Mouse (Mus musculus): Measurements from ENCODE around the gene Higd1a. TPM values are rescaled to one million over a fixed set of nuclear protein-coding genes. Genes with fewer than 3 reads are reported as not detected.
A peak's percentile ranks its signal among the peaks of the same experiment; 100 is the strongest.

Higd1a gene
- 157 and 160 TPM in 2 replicates for polyA plus RNA-seq (2015; fragmentation: Nextera tagmentation; extraction: Ambion mirVana)

DNA sequence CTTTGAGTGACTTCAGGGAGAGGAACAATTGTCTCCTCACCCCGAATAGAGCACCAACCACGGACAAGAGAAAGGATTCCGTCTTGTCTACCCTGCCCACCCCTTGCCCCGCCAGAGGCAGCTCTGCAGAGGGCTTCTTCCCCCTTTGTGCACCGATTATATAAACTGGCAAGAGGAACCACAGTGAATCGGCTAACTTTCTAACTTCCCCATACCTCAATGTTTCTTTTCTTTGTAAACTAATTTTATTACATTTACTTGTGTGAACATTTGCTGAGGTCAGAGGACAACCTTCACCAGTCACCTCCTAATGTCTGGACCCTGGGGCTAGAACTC lies at the start of gene Higd1a:
Gene Higd1a (minus strand): TSS at position 210 of the 336 bp plus-strand sequence.
- peaks cover 8% of the 10 kb centered on the region; the same call in 1 of the 2 replicates for H3K4me1 ChIP-seq (replicated peaks)
- H3K9me3 ChIP-seq = no peaks in the 10 kb centered on the region
- no peaks in the 10 kb centered on the region for H3K27me3 ChIP-seq
- no peak; the same call in 1 of the 2 replicates for ATAC-seq (ENCODE audit: low FRiP score, low read depth)
- 13% methylated on average over 6 of the region's 6 CpGs for WGBS
- H3K9ac ChIP-seq = peak within 1 kb of the TSS; percentile 86
- H3K4me3 ChIP-seq = peak within 1 kb of the TSS; percentile 86
- H3K36me3 ChIP-seq = no peaks in the 10 kb centered on the region
- H3K27ac ChIP-seq (replicated peaks) = peak within 1 kb of the TSS; percentile 95
- peak within 1 kb of the TSS; percentile 80 for H3K4me2 ChIP-seq

DNA sequence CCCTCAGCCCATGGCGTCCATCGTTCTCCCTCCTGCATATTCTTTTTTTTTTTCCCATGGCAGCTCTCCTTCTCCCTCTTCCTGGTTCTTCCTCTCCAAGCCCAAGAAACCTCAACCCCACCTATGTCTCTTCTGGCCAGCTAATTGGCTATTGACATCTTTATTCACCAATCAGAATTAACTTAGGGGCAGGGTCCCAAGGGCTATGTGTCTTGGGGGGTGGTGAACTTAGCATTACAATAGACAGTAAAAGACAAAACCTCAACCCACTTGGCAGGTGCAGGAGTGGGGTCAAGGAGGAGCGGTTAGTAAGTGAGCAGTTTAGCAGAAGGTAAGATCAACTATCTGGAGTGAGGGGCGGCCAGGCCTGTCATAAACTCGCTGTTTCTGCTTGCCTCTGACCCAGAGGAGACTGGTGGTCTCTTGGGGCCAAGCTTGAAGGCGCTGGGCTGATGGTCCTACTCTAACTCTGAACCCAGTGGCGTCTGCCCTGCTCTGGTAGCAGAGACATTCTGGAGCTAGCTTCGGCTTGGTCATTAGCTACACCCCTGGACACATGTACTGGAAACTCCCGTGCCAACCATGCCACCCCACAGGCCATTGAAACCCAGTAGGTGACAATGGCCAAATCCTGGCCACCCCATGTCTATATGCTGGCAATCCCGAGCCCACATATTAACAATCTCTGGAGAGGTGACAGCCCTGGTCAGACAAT lies 49.4 kb upstream of the Higd1a start:
- H3K36me3 ChIP-seq = no peaks in the 10 kb centered on the region
- no peak overlapping the region for H3K27ac ChIP-seq (replicated peaks)
- H3K4me3 ChIP-seq = no peak overlapping the region
- no peaks in the 10 kb centered on the region for H3K9me3 ChIP-seq
- H3K27me3 ChIP-seq = no peaks in the 10 kb centered on the region
- H3K9ac ChIP-seq = no peak overlapping the region
- ATAC-seq (ENCODE audit: low FRiP score, low read depth) = no peak
- no peak overlapping the region for H3K4me2 ChIP-seq
- no peaks in the 10 kb centered on the region for H3K4me1 ChIP-seq (replicated peaks)
- 66% methylated on average over 10 of the region's 10 CpGs for WGBS

DNA sequence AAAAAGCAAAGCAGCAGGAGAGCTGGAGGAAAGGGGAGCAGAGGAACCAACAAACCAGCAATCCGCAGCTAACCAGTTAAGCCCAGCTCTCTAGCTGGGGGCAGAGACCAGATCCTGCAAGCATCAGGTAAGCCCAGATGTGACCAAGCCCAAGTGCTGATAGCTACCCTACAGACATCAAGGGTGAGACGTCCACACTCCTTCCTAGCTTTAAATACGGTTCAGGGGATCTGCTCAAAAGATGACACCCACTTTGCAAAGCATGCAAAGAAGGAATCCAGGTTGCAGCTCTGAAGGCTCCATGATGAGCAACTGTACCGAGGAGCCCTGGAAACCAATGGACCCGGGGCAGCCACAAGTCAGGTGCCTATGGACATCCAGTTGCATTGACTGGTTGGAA lies 48.3 kb upstream of the Higd1a start:
- no peaks in the 10 kb centered on the region for H3K9me3 ChIP-seq
- H3K9ac ChIP-seq = no peak overlapping the region
- H3K27ac ChIP-seq (replicated peaks) = no peak overlapping the region
- H3K36me3 ChIP-seq = no peaks in the 10 kb centered on the region
- no peaks in the 10 kb centered on the region for H3K27me3 ChIP-seq
- no peak overlapping the region for H3K4me3 ChIP-seq
- no peaks in the 10 kb centered on the region for H3K4me1 ChIP-seq (replicated peaks)
- H3K4me2 ChIP-seq = no peak overlapping the region
- ATAC-seq (ENCODE audit: low FRiP score, low read depth) = no peak
- 87% methylated on average over 5 of the region's 5 CpGs for WGBS

DNA sequence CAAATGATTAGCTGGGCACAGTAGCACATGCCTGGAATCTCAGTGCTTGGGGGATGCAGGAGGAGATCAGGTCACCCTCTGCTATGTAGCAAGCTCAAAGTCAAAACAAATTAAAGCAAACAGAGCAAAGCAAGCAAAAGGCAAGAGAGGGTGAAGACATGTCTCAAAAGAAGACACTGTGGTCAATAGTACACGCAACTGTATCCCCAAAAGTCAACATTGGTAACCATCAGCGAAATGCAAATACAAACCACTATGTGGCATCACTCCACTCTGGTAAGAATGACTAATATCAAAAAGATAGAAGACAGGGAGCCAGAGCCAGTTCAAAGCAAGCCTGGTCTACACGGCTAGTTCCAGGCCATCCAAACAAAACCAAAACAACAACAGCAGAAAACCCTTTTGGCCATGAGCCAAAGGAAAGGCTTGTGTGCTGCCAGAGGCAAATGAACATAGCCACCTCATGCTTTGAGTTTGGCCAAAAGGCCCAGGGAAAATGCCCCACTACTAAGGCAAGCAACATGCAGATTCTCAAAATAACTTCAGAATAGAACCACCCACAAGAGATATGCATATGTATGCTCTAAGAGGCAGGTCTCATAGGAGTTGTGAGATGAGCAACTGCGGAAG lies 47.5 kb upstream of the Higd1a start:
- Histone ChIP-seq H3K9me3 (no peaks in the 10 kb centered on the region), H3K4me1 (replicated peaks) (no peaks in the 10 kb centered on the region), H3K27ac (replicated peaks) (no peak overlapping the region), H3K9ac (no peak overlapping the region), H3K4me3 (no peak overlapping the region), H3K4me2 (no peak overlapping the region), H3K36me3 (no peaks in the 10 kb centered on the region), H3K27me3 (no peaks in the 10 kb centered on the region)
- ATAC-seq (ENCODE audit: low FRiP score, low read depth) = no peak
- WGBS = 80% methylated on average over 4 of the region's 4 CpGs

DNA sequence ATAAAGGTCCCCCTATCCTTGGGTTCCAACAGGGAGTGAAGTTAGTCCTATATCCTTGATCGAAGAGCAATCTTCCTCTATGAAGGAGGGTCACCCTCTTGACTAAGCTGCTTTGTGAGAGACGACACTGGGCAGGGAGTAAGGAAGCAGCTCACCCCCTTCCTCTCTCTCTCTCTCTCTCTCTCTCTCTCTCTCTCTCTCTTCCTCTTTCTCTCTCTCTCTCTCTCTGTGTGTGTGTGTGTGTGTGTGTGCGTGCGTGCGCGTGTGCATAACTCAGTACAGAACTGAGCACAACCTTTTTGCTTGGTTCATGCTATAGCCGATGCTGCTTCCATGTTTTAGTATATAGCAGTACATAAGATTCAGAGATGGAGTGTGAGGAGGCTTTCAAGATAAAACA lies 46.8 kb upstream of the Higd1a start:
- no peak overlapping the region for H3K9ac ChIP-seq
- H3K27me3 ChIP-seq = no peaks in the 10 kb centered on the region
- H3K9me3 ChIP-seq = no peaks in the 10 kb centered on the region
- ATAC-seq (ENCODE audit: low FRiP score, low read depth) = no peak
- no peak overlapping the region for H3K4me3 ChIP-seq
- H3K4me1 ChIP-seq (replicated peaks) = no peaks in the 10 kb centered on the region
- no peak overlapping the region for H3K4me2 ChIP-seq
- H3K36me3 ChIP-seq = no peaks in the 10 kb centered on the region
- H3K27ac ChIP-seq (replicated peaks) = no peak overlapping the region
- 97% methylated on average over 7 of the region's 7 CpGs for WGBS

DNA sequence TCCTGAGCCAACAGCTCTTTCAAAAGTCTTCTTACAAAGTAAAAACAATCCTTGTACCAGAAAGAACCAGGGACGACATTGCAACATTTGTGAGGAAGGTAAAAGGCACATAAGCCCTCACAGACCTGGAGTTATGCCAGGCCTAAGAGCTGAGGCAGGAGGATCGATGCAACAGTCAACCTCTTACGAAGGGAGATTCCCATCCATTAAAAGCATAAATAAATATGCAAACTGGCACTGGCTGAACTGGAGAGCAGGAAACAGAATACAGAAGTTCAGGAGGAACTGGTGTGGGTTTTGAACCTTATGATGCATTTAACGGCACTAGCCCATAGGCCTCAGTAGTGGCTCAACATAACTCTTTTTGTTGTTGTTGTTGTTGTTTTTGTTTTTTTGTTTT lies 46.2 kb upstream of the Higd1a start:
- Histone ChIP-seq H3K9me3 (no peaks in the 10 kb centered on the region), H3K4me2 (no peak overlapping the region), H3K36me3 (no peaks in the 10 kb centered on the region), H3K4me1 (replicated peaks) (no peaks in the 10 kb centered on the region), H3K9ac (no peak overlapping the region), H3K27ac (replicated peaks) (no peak overlapping the region), H3K27me3 (no peaks in the 10 kb centered on the region), H3K4me3 (no peak overlapping the region)
- 84% methylated on average over 4 of the region's 4 CpGs for WGBS
- ATAC-seq (ENCODE audit: low FRiP score, low read depth) = no peak

DNA sequence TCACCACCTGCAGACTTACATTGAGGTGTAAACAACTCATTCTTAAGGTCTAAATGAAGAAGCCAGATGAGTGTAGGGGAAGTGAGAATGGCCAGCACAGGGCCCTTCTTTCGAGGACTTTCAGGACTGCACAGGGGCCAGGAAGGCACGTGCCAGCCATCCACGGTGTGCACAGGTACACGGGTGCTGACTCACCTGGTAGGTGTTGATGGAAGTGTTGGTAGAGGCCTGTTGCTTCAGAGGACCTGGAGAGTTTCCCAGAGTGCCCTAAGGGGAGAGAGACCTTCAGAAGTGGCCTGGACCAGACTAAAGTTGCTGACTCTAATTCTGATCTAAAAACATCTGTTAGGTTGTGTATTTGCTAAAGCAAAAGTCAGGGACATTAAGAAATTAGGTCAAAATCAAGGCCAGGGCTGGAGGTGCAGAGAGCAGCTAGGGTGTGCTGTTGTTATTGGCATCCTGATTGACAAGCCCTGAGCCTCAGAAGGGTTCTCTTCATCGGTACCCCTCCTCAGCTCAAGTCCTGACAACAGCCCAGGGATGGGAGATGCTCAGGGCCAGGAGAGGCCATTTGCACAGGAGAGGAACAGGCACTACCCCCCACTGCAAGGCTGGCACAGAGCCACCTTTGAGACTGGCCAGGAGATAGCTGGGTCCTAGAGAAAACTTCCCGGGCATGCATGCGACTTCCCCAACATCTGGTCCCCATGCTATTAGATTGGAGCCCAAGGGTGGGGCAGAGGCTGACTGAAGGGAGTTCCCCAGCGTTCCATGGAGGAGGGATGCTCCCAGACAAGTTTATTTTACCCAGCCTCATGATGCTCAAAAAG lies 45.5 kb upstream of the Higd1a start:
- Histone ChIP-seq H3K4me2 (no peak overlapping the region), H3K27me3 (no peaks in the 10 kb centered on the region), H3K9me3 (no peaks in the 10 kb centered on the region), H3K4me1 (replicated peaks) (no peaks in the 10 kb centered on the region), H3K9ac (no peak overlapping the region), H3K27ac (replicated peaks) (no peak overlapping the region), H3K4me3 (no peak overlapping the region), H3K36me3 (no peaks in the 10 kb centered on the region)
- WGBS = 78% methylated on average over 8 of the region's 8 CpGs
- no peak for ATAC-seq (ENCODE audit: low FRiP score, low read depth)

DNA sequence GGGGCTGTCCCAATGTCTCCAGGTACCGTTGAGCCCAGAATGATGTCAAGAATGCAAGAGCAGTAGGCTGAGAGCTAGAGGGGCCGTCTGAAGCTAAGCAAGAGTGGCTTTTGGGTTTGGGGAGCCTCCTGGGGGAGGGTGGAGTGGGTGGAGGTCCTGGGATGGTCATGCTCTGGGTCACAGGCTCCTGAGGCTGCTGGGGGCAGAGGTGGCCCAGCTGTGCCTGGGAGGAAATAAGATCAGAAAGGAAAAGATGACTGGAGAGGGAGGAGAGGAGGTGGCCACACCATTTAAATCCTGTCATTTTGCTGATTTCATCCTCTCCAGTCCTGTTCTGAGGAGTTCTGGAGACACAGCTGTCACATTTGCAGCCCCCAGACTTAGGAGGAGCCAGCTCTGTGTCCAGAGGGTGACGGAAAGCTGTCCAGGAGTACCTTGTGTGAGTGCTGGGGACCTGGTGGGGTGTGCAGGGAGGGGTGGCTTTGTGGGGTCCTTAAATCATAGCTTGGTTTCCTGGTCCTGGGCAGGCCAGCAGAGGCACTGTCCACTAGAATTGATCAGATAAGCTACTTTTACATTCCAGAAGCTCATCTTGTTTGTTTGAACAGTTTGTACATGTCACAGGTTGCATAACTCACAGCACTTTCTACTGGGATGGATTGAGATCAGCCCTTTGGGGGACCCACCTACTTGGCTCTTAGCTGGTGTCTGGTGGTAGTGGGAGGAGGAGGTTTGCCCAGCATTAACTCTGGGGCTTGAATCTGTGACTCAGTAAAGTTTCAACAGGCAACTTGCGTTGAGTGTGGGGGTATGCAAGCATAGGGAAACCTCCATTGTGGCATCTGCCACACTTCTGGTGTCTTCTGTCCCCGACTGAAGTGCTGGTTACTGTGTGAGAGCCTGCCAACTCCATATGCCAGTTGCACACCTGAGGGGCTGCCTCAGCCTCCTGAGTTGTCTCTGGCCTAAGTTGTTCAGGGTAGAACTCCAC lies 43.8 kb upstream of the Higd1a start:
- Histone ChIP-seq H3K4me2 (no peak overlapping the region), H3K36me3 (no peaks in the 10 kb centered on the region), H3K9me3 (no peaks in the 10 kb centered on the region), H3K27me3 (no peaks in the 10 kb centered on the region), H3K4me3 (no peak overlapping the region), H3K4me1 (replicated peaks) (no peaks in the 10 kb centered on the region), H3K27ac (replicated peaks) (no peak overlapping the region), H3K9ac (no peak overlapping the region)
- WGBS = 85% methylated on average over 5 of the region's 5 CpGs
- ATAC-seq (ENCODE audit: low FRiP score, low read depth) = no peak

DNA sequence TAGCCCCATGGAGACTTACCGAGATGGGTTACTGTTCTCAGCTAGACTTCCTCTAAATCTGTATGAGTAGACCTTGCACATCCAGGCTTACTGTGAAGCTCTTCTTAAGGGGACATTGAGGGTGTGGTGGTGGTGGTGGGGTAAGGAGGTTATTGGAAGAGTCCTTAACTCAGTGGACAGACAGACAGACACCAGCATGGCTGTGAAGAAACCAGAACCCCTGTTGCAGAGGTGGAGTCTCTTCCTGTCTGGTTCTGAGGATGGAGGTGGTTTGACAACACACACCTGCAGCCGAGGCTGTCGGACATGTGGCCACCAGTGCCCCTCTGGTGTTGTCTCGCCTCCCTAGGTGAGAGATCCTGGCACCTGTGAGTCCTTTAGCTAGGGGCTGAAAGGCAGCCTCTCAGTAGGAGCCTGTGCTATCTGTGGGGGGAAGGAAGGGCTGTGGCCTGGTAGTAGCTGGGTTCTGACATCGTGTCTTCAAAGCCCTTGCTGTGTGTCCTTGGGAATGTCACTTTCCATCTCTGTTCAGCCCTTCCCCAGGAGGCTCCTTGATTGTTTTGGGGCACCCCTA lies 42.2 kb upstream of the Higd1a start:
- H3K9ac ChIP-seq = no peak overlapping the region
- WGBS = 85% methylated on average over 5 of the region's 5 CpGs

DNA sequence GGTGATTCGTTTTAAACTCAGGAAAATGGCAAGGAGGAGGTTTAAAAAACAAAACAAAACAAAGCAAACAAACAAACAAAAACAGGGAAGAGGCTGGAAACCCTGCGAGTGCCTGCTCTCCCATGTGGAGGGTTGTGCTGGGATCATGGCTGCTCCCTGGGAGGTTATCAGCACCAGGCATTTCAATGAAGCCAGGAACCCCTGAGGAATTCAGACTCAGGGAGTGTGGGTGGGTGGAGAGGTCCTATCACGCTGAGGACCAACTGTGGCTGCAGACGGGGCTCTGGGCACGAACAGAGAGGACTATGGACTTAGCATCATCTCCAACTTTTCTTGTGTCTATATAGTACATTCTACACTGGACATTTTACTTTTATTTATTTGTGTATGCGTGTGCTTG lies 41.1 kb upstream of the Higd1a start:
- Histone ChIP-seq H3K4me2 (no peak overlapping the region), H3K27ac (replicated peaks) (no peak overlapping the region), H3K9ac (no peak overlapping the region), H3K36me3 (no peaks in the 10 kb centered on the region), H3K4me1 (replicated peaks) (no peaks in the 10 kb centered on the region), H3K9me3 (no peaks in the 10 kb centered on the region), H3K4me3 (no peak overlapping the region), H3K27me3 (no peaks in the 10 kb centered on the region)
- ATAC-seq (ENCODE audit: low FRiP score, low read depth) = no peak
- WGBS = 74% methylated on average over 6 of the region's 6 CpGs

More for the DNA sequence above, 42.2 kb upstream of the Higd1a start:
- H3K4me3 ChIP-seq = no peak overlapping the region
- H3K4me2 ChIP-seq = no peak overlapping the region
- no peaks in the 10 kb centered on the region for H3K36me3 ChIP-seq
- ATAC-seq (ENCODE audit: low FRiP score, low read depth) = no peak
- H3K9me3 ChIP-seq = no peaks in the 10 kb centered on the region
- no peaks in the 10 kb centered on the region for H3K4me1 ChIP-seq (replicated peaks)
- no peak overlapping the region for H3K27ac ChIP-seq (replicated peaks)
- H3K27me3 ChIP-seq = no peaks in the 10 kb centered on the region

DNA sequence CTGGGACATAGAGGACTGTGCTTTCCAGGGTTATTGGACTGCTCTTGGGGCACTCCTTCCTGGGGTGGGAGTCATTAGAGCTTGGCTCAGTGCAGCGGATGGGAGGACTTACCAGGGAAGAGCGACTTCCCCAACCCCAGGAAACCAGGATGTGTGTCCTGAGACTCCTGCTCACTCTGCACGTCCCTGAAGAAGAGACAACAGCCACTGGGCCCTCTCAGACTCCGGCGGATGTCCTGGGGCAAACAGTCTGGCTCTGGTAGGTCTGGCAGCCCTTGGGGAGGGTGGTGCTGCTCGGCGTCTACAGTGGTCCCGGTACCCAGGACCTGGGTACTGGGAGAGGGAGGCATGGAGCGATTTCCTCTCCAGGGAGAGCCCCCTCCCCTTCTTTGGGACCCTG lies 40.1 kb upstream of the Higd1a start, which contains the start of gene Ackr2:
Gene Ackr2 (plus strand): TSS at position 111 of the 400 bp plus-strand sequence.
- Histone ChIP-seq H3K9ac (no peak within 1 kb of the TSS), H3K27me3 (no peaks in the 10 kb centered on the region), H3K9me3 (no peaks in the 10 kb centered on the region), H3K27ac (replicated peaks) (no peak within 1 kb of the TSS), H3K4me1 (replicated peaks) (no peaks in the 10 kb centered on the region), H3K4me2 (no peak within 1 kb of the TSS), H3K36me3 (no peaks in the 10 kb centered on the region), H3K4me3 (no peak within 1 kb of the TSS)
- ATAC-seq (ENCODE audit: low FRiP score, low read depth) = no peak
- WGBS = 78% methylated on average over 9 of the region's 9 CpGs

Measured in hindbrain, embryonic 15.5 days (tissue).